Mouse (Mus musculus) urinary bladder, postnatal 25 days (tissue): Measurements from ENCODE around the gene Dnajc8.

Source experiments
- DNase-seq: peaks from one replicate; pipeline ENCODE4 v3.0.0; 2022; ENCODE audit warnings: low spot score

Dnajc8 gene

DNA sequence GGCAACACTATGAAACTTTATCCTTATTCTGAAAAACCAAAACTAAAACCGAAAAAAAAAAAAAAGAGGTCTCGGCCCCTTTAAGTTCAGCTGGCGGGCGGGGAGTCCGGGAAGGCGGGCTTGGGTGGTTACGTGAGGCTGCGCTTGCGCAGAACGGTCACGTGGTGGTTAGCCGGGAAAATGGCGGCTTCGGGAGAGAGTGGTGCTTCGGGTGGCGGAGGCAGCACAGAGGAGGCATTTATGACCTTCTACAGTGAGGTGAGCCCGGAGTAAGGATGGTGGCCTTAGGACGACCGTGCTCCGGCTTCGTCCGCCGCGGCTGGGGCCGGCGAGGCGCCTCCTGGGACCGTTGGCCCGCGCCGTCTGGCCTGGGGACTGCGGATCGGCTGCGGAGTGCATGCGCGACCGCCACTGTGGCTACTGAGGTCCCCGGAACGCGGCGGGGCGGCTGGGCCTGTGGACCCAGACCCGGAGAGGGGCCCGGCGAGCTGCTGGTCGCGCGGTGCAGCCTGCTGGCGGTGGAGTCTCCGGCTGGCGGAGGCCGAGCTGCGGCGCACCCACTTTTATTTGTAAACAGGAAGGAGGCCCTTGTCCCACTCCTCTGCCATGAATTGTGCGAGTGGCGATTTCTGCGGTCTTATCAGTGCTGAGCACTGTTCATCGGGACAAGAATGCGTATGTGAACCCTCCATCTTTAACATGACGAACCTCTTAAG, at the start of gene Dnajc8:
Gene Dnajc8, plus strand, starts transcription at position 145 of the 716 bp plus-strand sequence.
- DNase-seq = peak; percentile 95

DNA sequence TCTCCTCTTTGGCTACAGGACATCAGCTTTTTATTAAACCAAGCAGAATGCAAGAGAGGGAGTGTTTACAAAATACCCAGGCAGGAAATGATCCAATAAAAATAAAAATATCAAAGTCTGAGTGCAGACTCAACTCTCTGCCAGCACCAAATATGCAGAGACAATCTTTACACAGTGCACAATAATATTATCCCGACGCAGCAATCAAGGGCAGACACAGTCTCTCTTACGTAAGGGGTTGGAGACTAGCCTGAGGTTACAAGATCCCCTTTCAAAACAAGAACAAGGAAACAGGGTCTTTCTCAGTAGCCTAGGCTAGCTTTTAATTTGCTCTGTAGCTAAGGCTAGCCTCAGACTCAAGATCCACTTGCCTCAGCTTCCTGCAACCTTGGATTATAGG, 46.8 kb upstream of the Dnajc8 start:
- no peak for DNase-seq

DNA sequence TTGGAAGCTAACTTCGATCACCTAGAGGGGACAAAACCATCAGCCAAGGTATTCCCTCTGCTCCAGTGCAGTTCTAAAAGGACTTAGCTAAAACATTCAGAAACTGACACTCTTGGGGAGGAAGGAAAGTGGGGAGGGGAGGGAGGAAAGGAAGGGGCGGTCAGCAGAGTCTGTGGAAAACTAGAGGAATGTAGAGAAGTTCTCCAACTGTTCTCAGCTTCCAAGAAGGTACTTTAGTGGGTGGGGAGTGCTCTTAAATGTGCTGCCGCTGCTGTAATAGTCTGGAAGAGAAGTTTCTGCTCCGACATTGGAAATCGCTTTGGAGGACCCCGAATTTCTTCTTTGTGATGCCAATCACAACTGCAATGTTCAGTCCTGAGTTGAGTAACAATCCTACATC, 46.4 kb upstream of the Dnajc8 start:
- DNase-seq = no peak

DNA sequence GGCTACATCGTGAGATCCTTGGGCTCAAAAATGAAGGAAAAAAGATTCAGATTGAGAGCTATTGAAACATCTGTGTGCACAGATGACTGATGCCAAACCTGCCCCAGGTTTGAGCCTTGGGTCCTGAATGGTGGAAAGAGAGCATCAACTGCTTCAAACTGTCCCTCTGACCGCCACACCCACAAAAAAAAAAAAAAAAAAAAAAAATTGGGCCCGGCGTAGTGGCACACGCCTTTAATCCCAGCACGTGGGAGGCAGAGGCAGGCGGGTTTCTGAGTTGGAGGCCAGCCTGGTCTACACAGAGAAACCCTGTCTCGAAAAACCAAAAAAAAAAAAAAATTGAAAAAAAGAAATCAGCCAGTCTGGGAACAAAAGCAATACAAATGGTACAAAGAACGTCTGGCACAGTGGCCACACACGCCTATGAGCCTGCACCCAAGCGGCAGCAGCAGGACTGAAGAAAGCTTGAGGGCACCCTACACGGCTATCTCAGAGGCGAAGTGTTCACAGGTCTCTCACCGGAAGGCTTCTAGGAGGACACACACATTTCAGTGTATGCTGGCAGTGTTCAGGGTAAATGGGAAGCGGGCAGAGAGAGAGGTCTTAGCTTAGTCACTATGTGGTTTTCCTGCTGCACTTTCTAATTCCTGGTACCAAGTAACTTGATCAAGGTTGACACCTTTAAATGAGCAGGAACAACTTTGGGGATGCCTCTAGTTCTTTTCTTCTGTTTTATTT, 44.9 kb upstream of the Dnajc8 start:
- no peak for DNase-seq

DNA sequence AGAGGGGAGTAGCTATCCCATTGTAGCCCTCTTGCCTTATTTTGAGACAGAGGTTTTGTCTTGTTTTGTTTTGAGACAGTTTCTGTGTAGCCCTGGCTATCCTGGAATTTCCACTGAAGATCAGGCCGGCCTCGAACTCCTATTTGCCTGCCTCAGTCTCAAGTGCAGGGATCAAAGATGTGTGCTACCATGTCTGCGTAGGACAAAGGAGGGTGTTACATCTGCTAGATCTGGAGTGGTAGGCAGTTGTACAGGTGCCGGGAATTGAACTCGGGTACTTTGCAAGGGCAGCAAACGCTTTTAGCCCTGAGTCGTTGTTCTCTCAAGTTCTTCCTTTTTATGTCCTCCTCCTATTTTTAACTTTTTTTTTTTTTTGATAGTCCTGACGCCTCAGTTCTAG, 44.3 kb upstream of the Dnajc8 start:
- DNase-seq = no peak

DNA sequence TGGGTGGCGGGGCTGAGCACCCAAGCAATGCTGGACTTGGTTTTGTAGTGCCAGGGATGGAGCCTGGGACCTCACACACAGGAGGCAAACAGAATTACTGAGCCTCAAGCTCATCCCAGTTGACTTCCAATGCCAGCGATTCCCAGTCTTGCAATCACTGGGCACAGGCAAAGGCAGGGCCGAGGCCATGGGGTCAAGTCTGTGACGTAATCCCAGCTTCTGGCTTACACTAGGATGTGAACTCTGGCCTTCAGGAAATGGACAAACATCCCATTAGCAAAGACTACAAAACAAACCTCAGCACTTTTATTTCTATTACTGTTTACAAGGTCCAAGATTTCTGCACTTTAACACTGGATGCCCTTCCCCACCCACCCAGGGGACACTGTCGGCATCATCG, 43.6 kb upstream of the Dnajc8 start:
- no peak for DNase-seq

DNA sequence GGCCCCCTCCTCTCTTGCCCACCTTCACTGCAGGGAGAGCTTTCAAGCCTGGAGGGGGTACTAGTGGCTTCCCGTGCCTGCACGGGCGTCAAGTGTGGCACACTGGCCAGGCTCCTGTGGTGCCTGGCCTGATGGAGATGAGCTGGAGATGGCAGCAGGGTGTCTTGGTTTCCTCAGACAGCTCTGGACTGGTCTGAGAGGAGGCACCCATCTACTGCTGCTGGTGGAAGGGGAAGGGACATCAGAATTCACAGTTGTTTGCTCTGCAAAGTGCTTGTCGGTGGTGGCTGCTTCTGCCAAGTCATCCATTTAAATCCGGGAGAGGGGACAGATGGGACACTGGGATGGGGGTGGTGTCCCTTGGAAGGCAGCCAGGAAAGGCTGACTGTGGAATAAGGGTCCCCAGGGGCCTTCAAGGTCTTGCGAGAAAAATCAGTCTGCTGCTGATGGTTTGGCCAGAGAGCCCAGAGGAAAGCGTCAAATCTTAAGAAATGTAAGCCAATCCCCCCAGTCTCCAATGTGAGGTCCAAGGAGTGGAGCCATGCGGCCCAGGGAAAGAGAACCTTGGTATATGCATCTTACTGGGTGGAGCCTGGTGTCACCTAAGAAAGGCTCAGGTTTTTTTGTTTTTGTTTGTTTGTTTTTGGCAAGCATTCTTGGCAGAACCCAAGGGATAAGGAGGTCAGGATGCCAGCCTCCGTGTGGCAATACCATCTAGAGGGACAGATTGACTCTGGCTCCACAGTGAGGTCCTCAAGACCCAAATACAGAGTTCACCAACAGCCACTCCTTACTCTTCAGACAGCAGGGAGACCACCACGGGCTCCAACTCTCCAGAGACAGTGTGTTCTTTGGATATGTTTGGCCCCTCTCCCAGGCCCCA, 42.9 kb upstream of the Dnajc8 start:
- DNase-seq = no peak

DNA sequence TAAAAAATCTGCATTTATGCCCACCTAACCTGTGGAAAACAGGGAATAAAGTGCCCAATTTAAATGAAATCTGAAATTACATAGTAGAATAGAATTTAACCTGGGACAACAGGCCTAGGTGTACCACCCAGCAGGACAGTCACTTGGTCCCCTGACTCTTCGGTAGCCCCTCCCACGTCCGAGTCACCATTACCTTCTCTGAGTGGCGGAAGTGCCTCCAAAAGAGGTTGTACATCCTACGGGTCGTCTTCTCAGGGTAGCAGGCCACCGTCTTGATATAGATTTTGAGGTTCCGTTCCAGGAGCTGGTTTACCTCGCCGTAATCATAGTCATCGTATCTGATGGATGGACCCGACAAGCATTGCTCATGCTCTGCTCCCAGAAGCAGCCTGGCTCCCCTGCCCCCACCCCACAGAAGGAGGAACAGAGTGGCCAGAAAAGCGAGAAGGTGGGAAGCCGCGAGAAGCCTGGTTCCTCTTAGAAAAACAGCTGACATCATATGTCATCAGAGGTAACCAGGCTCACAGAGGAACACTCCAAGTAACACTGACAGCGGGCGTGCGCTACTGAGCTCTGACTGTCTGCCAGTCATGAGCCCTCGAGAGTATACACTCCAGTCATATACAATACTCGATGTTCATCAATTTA, 41.0 kb upstream of the Dnajc8 start:
- no peak for DNase-seq

DNA sequence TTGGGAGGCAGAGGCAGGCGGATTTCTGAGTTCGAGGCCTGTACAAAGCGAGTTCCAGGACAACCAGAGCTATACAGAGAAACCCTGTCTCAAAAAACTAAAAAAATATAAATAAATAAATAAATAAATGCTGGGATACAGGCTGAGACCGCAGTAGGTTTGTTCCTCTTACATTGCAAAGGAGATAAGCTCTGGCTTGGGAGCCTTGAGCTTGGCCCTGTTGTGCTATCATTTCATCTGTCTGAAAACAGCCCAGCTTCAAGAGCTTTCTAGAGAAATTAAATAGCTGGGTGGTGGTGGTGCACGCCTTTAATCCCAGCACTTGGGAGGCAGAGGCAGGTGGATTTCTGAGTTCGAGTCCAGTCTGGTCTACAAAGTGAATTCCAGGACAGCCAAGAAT, 33.7 kb upstream of the Dnajc8 start:
- DNase-seq = no peak

DNA sequence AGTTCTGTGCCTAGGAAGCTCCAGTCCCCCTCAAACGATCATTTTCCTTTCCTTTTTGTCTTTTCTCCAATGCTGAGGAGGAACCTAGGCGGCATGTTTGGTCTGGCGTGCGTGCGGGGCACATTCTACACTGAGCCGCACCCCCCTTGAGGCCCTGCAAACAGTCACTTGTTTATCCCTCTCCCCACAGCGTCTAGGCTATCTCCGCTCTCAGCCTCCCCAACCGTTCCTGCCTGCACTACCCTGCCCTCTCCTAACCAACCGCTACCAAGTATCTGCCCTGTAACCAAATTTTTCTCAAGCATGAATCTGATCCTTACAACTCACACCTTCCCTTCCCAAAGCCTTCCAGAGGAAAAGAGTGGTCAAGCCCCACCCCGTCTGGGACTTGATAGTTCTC, 32.0 kb upstream of the Dnajc8 start:
- no peak for DNase-seq

DNA sequence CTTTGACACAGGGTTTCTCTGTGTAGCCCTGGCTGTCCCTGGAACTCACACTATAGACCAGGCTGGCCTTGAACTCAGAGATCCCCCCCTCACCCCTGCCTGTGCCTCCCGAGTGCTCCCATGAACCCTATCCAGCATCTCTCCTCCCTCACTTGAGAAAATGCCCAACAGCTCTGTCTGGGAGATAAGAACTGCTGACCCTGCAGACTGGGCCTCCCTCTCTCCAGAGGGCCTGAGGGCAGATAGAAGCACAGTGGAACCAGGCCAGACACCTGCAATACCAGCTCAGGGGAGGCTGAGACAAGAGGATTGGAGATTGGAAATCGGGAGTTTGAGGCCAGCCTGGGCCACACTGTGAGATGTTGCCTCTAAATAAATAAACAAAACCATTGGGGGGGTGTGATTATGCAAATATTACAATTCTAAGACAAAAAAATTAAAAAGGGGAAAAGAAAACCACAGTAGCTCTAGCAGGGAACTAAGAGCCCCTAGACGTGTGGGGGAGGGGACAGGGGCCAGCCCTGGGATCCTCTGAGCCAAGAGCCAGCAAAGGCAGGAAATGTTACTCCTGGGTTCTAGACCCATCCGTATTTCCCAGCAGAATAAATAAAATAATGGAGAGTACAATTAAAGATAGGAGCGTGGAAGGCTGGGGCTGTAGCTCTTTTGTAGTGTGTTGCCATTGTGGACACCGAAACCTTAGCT, 30.2 kb upstream of the Dnajc8 start:
- no peak for DNase-seq

DNA sequence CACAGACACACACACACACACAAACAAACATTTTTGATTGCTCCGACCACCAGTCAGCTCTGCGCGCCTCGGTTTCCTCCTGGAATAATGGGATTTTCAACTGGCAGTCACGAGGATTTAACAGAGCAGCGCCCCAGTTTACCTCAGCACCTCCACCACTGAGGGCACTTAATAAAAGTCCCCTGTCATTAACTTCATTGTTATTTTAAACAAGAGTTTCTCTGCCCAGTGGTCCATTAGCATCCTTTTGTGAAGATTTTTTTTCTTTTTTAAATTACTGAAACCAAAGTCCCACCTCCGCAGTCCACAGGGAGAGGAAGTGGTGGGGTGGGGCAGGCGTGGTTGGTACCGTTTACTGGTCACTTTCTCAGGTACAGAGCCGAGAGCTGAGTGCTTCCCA, 29.6 kb upstream of the Dnajc8 start:
- DNase-seq = no peak

DNA sequence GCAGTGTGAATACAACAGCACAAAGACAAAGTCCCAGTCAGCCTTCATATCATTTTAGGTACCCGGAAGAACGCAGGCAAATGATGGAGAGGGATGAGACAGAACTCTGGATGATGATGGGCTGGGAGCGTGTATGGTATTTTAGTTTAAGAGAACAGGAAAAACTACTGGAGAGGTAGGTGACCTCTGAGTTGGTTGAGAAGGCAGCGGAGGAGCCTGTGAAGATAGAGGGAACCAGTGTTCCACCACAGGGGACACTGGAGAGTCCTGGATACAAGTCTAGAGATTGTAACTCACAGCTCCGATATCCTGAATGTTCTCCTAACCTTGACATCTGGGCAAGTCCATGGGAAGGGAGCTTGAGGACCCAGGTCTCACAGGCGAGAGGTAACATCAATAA, 29.1 kb upstream of the Dnajc8 start:
- no peak for DNase-seq

DNA sequence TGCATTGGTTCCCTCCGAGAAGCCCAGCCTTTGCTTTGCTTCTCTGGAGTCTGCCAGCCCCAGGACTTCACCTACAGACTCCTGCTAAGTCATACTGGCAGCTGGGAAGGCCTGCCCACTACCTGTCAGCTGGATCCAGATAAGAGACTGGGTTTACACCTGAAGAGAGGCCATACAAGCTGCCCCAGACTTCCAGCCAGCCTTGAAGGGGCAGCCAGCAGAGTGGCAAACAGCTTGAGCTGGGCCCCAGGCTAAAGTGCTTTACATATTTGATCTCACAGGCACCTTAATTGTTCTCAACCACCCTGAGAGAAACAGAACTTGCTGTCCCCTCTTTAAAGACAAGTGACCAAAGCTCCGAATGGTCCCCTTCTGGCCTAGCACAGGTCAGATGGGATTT, 28.1 kb upstream of the Dnajc8 start:
- DNase-seq = no peak

DNA sequence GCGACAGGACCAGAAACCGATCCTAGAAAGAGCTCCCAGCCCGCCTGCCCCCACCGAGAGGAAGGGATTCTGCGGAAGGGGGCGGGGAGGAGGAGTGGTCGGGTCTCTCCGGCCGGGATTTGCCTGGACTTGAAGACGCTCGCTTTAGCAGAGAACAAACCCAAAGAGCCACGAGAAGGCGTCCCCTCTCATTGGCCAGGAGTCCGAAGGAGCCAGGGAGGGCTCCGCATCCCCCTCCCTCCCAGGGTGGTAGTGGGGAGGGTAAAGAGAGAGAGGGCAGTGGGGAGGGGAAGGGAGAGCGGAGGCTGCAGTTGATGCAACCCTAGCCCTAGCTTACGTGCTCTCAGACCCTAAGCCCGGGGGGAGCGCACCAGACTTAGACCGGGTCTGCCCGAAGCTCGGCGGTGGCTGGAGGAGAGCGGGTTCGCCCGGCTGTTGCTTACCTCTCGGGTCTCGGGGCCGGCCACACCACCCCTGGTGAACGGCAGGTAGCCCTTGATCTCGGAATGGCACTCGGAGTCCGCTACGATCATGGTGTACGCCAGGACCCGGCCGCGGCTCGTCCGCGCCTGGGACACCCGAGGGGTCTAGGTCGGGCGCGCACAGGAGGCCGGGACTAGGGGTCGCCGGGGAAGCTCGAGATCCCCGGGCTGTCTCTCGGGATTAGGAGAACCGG, 25.6 kb upstream of the Dnajc8 start:
- DNase-seq = peak; percentile 68

DNA sequence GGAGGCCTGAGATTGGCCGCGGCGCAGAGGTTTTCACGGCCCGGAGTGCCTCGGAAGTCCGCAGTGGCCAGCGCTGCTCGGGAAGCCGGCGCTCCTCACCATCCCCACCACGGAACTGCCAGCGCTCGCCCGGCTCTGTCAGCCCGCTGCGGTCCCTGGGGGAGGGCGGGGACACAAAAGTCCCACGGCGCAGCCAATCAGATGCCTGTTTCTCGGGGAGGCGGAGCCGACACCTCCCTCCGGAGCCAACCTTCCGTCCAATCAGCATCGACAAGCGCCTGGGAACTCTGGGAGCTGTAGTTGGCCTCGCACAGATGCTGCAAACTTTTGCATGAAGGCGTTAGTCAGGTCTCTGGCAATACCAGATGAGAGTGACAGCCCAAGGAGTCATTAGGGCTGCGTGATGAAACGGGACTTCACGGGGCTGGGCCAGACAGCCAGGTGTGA, 25.0 kb upstream of the Dnajc8 start, which contains the start of gene Sesn2:
Gene Sesn2, minus strand, starts transcription at position 150 of the 447 bp plus-strand sequence.
- DNase-seq = peak; percentile 92

DNA sequence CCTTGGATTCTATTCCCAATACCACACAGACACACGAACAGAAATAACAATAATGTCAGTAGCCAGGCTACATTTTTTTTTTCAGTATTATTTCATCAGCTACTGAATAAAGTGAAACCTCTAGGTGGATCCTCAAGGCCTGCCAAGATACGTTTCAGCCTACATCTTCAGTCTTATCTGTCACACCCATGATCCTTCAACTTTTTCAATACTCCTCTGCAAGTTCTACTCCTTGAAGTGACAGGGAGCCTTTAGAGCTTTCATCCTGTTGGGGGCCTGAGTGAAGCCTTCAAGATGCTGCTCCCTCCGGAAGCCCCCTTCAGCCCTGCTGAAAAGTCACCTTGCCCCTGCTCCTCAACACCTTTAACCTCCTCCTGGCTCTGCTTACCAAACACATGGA, 23.3 kb upstream of the Dnajc8 start:
- DNase-seq = no peak

DNA sequence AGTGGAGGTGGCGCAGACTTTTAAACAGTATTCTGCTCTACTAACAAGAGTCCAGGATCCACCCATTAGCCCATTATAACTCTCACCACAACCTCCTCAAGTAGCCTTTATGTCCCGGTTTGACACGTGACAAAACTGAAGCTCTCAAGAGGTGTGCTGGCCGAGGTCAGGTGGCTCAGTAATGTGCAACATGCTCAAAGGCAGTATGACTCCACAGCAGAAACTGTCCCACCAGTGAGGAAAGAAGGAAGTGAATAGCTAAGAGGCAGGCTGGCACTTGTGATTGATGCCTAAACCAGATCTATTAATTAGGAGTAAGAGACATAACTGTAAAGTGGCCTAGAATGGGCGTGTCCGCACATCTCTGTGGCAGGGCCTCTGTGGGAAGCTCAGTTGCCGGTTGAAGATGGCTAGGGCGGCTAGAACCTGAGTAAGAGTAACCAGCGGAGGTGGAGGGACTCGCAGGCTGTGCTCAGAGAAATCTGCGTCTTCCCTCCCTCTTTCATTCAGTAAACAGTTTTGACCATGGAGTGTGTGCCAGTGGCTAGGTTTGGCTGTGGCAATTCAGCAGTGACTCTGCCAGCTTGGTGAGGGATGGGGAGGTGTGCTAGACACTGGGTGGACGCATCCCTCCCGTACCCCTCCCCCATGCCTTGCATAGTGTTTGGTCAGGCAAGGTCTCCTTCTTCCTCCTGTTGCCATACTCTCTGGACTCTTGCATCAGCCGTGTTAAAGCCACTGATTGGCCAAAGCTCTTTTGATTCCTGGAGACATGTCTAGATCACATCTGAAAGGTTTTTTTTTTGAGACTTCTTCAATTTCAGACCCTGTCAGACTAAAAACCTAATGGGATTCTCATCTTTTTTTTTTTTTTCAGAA, 21.7 kb upstream of the Dnajc8 start:
- DNase-seq = no peak

DNA sequence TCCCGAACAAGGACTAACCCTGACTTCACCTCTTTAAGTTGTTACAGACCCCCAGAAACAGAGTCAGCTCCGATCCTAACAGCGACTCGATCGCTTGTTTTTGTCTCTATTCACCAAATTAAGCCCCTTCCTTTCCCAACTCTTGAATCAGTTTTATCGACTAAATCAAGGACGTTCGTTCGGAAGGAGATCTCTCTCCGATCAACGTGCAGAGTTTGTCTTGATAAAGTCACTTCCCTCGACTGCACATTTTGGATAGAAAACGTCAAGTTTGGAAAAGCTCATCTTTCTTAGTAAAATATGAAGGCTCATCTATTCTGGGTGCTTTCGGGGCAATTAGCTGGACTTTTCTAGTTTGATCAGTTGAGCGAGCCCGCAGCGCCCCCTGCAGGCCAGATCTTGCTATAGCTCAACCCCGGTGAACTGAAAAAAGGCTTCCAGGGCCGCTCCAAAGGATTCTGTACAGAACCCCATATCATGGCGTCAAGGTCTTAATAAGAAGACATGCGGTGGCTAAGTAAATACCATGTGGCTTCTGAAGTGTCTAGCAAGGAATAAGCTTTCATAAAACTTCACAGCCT, 20.7 kb upstream of the Dnajc8 start:
- DNase-seq = peak; percentile 84
